Mouse (Mus musculus): Measurements from ENCODE around the gene Atad5.
A peak's percentile ranks its signal among the peaks of the same experiment; 100 is the strongest.
"Not testable (repeated sequence)": the region's sequence is repeated elsewhere in the genome, so short reads cannot be mapped to it uniquely, and the experiment has no call there.

The Atad5 gene

DNA sequence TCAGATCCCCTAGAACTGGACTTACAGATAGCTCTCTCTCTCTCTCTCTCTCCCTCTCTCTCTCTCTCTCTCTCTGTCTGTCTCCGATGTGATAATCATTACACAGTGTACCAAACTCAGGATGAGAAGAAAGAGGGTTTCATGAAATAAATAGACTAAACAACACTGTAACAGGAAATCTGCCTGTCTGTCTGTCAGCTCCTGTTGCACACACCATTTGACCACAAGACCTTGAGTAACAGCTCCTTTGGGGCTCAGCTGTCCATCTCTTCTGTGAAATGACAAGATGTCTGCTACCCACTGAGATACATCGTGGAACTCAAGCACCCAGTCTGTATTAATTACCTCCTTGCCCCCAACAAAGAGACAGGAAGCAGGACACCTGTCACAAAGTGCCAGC lies 62.3 kb downstream of the Atad5 start:
- DNase-seq, result no peak

DNA sequence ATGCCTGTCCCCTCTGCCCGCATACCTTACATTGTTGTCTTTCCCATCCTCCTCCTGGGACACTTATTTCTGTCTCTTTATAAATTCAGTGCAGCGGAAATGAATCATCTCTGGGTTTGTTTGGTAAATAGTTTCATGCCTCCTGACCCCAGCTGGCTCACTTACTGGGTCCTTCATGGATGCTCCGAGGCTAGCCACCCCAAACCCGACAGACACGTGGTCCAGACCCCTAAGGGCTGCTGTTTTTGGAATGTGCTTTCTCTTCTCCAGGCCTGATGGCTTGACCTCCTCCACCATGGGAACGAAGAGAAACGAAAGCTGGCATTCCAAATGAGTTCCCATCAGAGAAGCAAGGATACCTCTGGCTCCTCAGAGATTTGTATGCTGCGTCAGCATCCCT lies 63.2 kb downstream of the Atad5 start:
- no peak for DNase-seq

DNA sequence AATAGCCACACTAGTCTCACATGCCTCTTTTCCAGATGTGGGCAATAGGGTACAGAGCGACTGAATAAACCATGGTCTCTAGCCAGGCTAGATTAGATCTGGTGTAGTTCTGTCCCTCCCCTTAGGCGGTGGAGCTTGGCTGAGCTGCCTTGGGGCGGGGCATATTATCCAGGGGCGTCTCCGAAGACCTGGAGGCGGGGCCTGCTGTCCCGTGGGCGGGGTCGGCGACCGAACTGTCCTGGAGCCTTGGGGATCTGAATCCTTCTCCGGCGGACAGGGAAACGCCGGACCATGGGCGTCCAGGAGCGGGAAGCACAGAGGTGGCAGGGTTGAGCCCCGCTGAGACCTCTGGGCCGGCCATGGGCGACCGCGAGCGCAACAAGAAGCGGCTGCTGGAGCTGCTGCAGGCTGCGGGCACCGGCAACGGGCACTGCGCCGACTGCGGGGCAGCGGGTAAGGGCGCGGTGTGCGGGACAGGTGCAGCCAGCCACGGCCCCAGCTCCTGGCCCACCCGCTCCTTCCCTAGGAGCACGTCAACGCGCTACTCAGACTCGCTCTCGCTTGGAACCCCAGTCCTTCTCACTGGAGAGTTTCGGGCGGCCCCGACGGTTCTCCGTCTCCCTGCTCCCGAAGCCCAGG lies 64.8 kb downstream of the Atad5 start, which contains the start of gene Adap2:
TSS of gene Adap2 (plus strand) at position 249 of the 639 bp plus-strand sequence.
- peak; percentile 35 to 62 for DNase-seq

DNA sequence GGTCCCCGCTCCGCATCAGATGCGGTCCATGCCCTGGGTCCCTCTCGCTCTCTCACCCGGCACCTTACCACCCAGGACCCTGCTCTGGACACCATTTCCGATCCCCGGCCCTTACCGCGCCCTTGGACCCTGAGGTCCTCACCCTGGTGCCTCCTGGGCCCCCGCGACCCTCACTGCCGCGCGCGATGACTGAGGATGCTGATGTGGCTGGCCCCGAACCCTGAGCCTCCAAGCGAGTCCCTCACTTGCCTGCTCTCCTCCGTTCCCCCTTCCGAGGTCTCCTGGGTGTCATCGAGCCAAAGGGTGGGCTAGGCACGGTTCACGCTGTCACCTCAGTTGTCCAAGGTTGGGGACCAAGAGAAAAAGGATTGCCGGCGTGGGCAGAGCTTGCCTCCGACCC lies 65.3 kb downstream of the Atad5 start:
- DNase-seq, result no peak

DNA sequence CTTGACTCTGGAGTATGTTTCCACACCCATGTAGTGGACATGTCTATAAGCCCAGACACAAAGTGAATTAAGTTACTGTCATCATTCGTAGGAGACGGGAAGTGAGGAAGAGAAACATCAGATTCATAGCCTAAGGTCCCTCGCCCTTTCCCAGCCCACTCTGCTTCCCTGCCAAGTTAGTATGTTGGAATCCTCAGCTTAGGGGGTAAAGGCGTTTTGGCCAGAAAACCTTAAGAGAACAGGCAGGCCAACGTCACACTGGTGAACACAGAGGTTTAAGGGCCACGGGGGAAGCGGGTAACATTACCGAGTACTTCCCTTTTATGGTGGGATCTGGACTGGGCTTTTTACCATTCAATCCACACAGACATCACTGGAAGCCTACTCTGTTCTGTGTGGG lies 66.3 kb downstream of the Atad5 start:
- no peak for DNase-seq

DNA sequence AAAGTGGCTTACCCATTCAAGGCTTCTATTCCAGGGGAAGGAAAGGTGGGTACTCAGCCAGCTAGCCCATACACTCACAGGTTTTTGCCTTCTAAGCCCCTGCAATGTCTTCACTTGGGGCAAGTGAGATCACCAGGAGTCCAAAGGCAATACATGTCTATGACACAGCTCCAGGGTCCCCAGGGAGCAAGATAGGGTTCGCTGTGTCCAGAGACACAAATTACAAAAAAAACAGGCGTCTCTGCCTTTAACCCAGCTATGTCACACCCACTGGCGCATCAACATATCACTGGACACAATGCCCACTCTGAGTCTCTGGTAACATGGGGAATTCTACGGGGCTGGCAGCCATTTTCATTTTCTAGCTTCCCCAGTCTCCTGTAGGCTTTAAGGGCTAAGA lies 66.8 kb downstream of the Atad5 start:
- no peak for DNase-seq

DNA sequence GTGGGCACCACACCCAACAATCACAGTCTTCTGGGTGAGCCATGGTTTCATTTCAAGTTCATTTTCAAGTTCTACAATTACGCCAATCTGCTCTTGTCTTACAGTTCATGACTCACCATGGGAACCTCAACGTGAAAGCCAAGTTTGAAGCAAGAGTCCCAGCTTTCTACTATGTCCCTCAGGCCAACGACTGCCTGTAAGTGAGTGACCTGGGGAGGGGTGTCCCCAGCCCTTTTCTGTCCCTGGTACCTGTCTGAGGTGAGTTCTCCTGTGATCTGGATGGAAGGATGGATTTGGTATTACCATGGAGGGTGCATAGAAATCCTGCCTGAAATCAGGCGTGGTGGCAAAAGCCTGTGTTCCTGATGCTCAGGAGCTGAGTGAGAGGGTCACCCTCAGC lies 67.6 kb downstream of the Atad5 start:
- no peak for DNase-seq

DNA sequence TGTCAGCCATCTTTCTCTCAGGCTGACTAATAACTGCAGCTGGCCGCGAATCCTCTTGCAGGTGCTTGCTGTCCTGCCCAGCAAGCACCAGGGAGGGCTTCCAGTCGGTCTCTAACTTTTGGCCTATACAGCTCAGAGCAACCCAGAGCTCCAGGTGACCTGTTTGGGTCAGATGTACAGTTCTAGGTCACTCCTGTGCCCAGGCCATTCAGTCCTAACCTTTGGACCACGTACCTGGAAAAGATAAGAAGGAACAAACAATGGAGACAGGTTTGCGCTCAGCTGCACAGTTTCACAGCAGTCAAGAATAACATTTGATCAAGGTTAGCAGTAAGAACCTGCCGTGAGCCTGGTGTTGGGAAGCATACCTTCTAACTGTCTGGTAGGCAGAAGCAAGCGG lies 69.8 kb downstream of the Atad5 start:
- DNase-seq, result no peak

DNA sequence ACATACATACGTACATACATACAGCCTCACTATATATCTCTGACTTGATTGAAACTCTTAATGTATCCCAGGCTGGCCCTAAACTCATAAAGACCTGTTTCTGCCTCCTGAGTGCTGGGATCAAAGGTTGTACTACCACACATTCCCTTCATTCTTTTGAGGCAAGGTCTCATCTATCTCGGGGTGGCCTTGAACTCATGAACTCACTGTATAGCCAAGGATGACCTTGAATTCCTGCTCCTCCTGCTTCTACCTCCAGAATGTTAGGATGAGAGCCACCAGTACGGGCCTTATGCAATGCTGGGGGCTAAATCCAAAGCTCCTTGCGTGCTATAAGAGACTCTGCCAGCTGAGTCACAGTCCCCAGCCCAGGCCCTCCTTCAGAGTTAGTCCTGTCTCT lies 71.8 kb downstream of the Atad5 start:
- no peak for DNase-seq

DNA sequence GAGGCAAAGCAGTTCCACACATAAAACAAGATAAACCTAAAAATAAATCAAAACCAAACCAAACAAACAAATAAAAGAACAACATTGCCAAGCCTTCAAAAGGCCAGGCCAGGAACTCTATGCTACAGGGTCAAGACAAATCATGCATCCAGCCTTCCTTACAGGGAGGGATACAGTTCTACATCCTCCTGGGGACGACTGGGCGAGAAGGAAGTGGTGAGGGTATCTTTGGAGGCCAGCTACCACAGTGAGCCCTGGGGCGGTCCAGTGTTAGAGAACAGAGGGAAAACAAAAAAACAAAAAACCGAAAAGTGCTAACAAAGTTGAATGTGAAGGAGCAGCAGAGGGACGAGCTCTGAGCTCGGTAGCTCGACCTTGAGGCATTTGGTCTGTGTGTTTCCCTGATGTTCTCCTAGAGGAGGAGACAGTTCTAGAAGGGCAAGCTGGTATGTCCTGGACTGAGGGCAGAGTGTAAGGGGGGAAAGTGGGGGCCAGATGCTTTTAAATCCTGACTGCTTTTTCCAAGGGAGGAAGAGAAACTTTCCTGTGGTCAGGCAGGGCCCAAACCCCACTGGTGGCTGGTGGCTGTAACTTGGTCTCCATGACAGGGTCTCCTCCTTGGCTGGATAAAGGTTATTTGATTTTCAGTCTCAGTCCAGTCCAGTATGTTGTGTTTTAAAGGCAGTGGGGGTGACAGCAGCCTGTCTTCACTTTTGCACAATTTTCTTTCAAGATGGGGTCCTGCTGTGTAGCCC lies 74.3 kb downstream of the Atad5 start:
- no peak for DNase-seq

DNA sequence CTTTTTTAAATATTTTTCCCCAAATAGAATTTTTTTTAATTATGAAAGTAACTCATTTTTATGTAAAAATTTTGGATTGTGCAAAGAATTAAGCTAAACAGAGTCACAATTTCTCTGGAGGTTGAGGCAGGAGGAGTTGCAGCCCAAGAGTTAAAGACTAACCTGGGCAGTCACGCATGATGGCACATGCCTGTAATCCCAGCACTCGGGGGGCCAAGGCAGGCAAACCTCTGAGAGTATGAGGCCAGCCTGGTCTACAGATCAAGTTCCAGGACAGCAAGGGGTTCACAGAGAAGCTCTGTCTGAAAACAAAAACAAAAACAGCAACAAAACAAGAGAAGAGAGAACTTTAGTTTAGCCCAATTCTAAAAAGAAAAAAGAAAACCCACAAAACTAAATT lies 75.0 kb downstream of the Atad5 start:
- DNase-seq, result no peak

DNA sequence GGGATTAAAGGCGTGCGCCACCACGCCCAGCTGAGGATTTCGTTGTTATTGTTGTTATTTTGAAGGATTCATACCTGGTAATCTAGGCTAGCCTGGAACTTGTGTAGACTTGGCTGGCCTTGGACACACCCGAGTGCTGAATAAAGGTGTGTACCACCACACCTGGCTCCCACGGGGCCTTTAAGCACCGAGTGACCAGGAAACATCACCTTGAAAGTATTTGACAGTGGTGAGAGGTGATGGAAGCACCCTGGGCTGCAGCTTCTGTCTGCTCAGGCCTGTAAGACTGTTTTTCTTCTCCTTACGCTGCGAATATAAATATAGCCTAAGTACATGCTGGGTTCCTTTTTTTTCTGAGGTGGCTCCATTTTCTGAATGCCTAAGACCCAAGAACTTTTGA lies 78.9 kb downstream of the Atad5 start:
- DNase-seq, result no peak

DNA sequence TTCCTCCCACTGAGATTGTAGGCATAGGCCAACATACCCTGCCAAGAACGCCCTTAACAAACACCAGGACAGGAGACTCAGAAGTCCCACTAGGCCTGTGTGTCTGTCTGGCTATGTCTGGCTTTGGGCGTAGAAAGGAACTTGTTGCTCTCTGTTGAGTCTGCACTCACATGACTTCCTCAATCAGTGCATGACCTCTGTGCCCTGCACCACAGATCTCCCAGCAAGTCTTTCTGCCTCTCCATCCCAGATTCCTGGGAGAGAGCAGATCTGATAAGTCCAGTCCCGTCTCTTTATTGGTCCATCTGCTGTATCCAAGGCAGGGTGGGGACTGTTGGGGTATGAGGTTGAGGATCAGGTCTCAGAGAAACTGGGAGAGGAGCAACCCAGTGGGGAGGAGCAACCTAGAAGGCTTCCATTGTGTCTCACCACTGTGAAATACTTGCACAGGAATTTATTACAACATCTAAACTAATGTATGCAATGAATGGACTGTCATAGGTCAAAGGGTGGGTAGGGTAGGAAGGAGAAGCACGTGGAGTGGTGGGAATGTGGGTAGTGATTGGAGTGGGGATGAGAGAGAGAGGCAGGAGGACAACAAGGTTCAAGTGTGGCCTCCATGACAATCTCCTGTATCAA lies 79.5 kb downstream of the Atad5 start:
- DNase-seq, result no peak

DNA sequence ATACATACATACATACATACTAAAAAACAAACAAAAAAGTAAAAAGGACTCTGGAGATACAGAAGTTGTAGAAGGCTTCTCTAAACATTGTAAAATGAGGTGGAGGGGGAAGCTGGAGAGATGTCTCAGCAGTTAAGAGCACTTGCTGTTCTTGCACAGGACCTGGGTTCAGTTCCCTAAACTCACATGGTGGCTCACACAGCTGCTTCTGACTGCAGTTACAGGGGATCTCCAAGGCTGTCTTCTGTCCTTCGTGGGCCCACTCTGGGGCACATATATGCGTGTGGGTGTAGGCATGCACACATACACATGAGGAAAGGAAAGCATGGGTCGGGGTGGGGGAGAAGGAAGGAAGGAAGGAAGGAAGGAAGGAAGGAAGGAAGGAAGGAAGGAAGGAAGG lies 80.4 kb downstream of the Atad5 start:
- no peak for DNase-seq

DNA sequence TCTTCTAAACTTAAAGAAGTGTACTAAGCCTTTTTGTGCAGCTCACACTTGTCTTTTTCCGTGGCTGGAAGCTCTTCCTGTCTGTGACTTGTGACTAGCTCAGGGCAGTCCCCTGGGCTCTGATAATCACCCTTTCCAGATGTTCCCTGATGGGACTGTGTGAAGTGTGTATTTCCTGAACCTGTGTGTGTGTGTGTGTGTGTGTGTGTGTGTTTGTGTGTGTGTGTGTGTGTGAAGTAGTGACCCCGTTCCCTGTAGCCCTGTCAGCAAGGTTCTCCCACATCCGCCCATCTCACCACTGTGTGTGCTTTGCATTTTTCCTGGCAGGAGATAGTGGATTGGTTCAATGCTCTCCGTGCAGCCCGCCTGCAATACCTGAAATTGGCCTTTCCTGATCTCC lies 81.2 kb downstream of the Atad5 start:
- DNase-seq, result no peak

DNA sequence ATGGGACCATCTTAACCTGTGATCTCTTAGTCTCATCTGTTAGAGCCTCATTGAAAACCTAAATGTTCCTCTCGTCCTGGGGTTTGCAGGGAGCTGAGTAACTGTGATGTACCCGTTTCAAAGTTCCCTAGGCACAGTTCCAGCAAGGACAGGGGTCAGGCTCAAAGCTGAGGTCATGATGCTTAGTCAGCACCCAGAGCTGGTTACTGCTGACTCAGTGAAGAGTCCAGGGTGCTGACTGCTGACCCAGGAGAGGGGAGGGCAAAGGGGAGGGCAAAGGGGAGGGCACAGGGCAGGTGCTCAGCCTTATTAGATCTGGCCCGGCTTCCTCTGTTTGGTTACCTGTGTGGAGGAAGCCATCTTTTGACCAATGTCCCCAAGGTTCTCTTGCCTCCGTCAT lies 82.7 kb downstream of the Atad5 start:
- DNase-seq, result no peak

DNA sequence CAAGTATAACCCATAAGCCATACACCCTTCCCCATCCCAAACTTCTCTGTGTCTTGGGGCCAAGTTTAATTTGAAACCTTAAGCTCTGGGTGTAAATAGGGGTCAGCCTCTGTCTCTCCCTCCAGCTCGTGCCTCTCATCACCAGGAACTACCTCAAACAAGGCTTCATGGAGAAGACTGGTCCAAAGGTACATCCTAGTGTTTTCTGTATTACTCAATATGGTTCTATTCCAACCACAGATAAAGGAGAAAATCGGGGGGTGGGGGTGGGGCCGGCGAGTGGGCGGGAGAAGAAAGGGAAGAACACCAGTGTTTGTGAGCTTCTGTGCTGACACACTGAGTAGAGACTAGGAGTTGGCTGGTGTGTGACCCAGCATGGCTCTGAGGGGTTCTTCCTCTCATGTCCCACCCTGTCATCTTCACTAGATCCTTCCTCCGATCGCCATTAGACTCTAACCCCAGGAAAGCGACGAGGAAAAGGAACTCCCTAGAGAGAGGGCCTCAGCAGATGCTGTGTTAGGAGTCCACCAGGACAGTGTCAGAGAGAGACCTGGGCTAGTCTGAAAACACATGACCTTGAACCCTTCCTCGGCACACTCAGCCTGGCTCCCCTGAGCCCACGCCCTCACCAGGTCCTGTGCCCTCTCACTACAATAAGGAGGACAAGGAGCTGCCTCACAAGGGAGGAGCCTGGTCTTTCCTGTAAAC lies 84.9 kb downstream of the Atad5 start:
- no peak for DNase-seq

DNA sequence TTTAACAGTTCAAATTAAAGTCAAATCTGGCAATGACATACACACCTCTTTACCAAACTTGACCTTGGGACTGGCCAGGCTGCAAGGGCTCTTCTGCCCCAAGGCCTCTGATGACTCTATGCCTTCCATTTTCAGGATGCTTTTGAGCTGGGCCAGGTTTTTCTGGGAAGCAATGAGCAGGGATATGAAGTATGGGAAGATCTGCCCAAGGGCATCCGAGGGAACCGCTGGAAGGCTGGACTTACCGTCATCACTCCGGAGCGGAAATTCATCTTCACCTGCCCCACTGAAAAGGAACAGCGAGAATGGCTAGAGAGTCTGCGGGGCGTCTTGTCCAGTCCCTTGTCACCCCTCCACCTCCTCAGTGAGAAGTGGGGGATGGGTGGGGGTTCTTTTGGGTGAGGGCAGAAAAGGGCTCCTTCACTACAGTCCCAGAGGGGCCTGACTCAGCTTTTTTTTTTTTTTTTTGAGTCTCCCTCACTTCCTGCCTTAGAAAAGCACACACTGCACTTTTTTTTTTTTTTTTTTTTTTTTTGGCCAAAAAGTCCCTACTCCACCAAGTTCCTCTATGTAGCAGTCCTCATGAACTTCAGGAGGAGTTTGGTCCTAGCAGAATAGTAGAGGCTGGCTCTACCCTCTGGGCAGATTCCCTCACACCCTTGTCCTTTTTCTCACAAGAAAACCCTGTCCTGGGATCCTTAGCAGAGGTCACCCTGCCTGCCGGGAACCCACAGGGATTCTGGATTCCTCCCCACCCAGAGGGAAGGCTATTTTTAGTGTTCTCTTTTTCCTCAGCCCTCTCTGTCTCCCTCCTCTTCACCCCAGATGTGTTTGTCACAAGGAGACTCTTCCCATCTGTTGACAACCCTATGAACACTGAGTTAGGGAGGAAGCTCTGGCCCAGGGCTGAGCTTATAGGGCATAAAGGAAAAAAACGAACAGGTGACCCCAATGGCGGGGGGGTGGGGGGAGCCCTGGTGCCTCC lies 88.0 kb downstream of the Atad5 start:
- no peak for DNase-seq

DNA sequence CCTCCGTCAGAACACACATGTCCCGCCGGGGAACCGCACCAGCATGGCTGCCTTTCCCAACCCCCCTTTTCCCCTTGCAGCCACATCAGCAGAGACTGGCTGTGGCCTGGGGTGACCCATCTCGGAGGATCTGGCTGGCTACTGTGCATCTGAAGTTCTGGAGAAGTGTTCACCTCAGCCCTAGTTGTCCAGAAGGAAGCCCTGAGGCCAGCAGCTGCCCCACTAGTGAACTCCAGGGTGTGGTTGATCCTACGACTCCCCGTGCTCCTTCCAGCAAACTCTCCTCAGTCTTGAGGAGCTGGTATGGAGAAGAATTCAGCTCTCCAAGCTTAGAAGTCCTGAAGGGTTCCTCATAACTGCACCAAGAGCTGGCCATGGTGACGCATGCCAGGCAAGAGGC lies 89.1 kb downstream of the Atad5 start:
- DNase-seq, result no peak

DNA sequence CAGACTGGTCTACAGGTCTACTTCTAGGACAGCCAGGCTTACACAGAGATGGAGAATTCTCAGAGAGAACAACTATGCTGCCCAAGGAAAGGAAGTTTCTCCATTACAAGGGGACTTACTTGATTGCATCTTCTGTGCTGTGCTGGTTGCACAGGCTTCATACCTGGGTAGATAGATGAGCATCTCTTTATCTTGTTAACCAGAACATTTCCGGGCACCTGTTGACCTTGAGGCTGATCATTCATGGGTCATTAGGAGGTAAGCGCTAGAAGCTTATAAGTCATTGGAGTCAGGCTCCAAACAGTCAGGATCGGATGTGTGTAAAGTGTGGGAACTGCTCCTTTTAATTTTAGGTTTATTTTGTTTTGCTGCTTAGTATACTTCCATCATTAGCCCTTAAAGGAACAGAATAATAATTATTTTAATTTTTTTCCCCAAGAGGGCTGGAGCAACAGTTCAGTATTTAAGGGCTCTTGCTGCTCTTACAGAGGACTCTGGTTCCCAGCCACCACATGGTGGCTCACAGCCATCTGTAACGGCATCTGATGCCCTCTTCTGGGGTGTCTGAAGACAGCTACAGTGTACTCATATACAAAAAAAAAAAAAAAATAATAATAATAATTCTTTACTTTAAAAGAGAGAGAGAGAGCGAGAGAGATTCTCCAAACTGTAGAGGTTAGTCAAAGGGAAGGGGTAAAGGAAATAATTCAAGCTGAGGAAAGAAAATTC lies 92.0 kb downstream of the Atad5 start:
- peak in 1 of 2 experiments; percentile 9 for DNase-seq

DNA sequence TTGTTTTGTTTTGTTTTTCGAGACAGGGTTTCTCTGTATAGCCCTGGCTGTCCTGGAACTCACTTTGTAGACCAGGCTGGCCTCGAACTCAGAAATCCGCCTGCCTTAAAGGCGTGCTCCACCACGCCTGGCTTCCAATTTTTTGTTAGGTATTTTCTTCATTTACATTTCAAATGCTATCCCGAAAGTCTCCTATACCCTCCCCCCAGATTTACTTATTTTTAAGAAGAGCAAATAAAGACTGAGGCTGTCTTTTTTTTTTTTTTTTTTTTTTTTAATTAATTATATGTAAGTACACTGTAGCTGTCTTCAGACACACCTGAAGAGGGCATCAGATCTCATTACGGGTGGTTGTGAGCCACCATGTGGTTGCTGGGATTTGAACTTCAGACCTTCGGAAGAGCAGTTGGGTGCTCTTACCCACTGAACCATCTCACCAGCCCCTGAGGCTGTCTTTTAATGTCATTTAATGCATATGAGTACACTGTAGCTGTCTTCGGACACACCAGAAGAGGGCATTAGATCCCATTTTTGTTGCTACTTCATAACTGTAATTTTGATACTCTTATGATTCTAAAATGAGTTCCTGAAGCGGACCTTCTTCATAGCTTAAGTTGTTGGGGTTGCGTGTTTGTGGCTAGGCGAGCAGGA lies 94.0 kb downstream of the Atad5 start:
- DNase-seq, result not testable (repeated sequence)

All from cerebellum, postnatal 25 days (tissue).